Mouse (Mus musculus): ENCODE results near the gene Fcho1. TPM values are rescaled to one million over a fixed set of nuclear protein-coding genes. Genes with fewer than 3 reads are reported as not detected.

The Fcho1 gene
- polyA plus RNA-seq, 1 experiment from 2014 or later = 1.8 TPM

DNA sequence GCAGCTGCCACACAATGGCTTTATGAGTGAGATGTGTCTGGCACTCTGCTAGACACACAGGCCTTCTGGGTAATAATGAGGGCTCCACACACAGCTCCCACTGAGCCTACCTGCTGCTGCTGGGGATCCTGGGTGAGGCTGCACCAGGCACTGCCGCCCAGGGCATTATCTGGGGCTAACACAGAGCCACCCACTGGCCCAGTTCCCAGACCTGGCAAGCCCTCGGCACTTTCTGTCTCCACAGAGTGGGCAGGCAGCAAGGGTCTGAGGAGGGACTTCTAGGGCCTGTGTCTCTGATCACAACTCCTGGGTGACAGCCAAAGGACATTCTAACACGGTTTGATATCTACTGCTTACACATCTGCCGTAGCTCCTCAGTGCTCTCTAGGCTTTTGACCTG lies 6.3 kb downstream of the Fcho1 start:
- no peaks in the 10 kb centered on the region for H3K27me3 ChIP-seq (replicated peaks; ENCODE audit: insufficient read depth, low read length)

DNA sequence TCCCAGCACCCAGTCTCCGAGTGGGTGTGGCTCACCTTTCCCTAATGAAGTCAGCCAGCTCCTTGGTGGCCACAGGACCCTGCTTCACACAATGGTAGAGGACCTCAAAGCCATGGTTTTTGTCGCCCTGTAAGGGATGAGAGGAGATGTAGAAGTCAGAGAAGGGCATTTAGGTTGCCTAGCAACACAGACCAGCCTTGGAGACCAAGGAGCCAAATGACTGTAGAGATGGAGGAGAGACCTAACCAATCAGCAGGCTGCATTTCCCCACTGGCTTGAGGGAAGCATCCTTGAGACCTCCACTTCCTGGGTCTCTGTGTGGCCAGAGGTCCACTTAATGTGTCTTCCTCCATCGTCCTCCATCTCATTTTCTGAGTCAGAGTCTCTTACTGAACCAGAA lies 7.3 kb downstream of the Fcho1 start:
- WGBS = 38% methylated on average over 3 of the region's 3 CpGs
- H3K9ac ChIP-seq (replicated peaks; ENCODE audit: low read depth) = no peak overlapping the region
- H3K9me3 ChIP-seq (ENCODE audit: low read length) = no peaks in the 10 kb centered on the region
- H3K27ac ChIP-seq (ENCODE audit: low read length) = no peak overlapping the region
- DNase-seq (ENCODE audit: low spot score) (no peak), ATAC-seq (no peak)
- no peaks in the 10 kb centered on the region for H3K36me3 ChIP-seq (ENCODE audit: insufficient read depth, low read length)
- no peak overlapping the region for H3K4me2 ChIP-seq (replicated peaks; ENCODE audit: low read depth, low read length)
- no peak overlapping the region for H3K4me3 ChIP-seq (ENCODE audit: low read depth, low read length)
- H3K4me1 ChIP-seq (ENCODE audit: insufficient read depth, low read depth, low read length) = no peaks in the 10 kb centered on the region
- no peaks in the 10 kb centered on the region for H3K27me3 ChIP-seq (replicated peaks; ENCODE audit: insufficient read depth, low read length)
- no peak for TF ChIP-seq CTCF (IDR thresholded peaks at IDR 0.05)
- TF ChIP-seq EP300 (IDR thresholded peaks at IDR 0.05) = no peak

More for the DNA sequence above, 6.3 kb downstream of the Fcho1 start:
- no peaks in the 10 kb centered on the region for H3K9me3 ChIP-seq (ENCODE audit: low read length)
- WGBS = 41% methylated on average over 4 of the region's 4 CpGs
- no peak overlapping the region for H3K27ac ChIP-seq (ENCODE audit: low read length)
- ATAC-seq (no peak), DNase-seq (ENCODE audit: low spot score) (no peak)
- no peaks in the 10 kb centered on the region for H3K4me1 ChIP-seq (ENCODE audit: insufficient read depth, low read depth, low read length)
- no peak overlapping the region for H3K4me3 ChIP-seq (ENCODE audit: low read depth, low read length)
- no peaks in the 10 kb centered on the region for H3K36me3 ChIP-seq (ENCODE audit: insufficient read depth, low read length)
- no peak overlapping the region for H3K4me2 ChIP-seq (replicated peaks; ENCODE audit: low read depth, low read length)
- TF ChIP-seq CTCF (IDR thresholded peaks at IDR 0.05) (no peak), EP300 (IDR thresholded peaks at IDR 0.05) (no peak)
- no peak overlapping the region for H3K9ac ChIP-seq (replicated peaks; ENCODE audit: low read depth)

DNA sequence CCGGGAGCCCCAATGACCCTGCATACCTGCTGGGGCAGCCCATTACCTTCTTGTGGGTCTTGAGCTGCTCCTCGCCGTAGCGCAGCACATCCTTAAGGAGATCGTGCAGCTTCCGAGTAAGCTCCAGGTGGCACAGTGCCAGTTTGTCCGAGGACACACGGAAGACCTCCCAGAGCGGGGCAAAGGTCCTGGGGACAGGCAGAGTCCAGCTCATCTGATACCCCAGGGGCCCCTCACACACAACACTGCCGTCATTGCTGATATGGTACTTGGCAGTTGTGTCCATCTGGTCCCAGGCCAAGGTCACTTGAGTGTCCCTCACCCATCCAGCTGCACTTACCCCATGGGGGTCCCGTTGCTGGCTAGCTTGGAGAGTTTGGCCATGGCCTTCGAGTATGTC lies 8.4 kb downstream of the Fcho1 start:
- 60% methylated on average over 12 of the region's 12 CpGs for WGBS
- Histone ChIP-seq H3K36me3 (ENCODE audit: insufficient read depth, low read length) (no peaks in the 10 kb centered on the region), H3K4me2 (replicated peaks; ENCODE audit: low read depth, low read length) (no peak overlapping the region), H3K9ac (replicated peaks; ENCODE audit: low read depth) (no peak overlapping the region), H3K27ac (ENCODE audit: low read length) (no peak overlapping the region), H3K9me3 (ENCODE audit: low read length) (no peaks in the 10 kb centered on the region), H3K4me3 (ENCODE audit: low read depth, low read length) (no peak overlapping the region), H3K27me3 (replicated peaks; ENCODE audit: insufficient read depth, low read length) (no peaks in the 10 kb centered on the region), H3K4me1 (ENCODE audit: insufficient read depth, low read depth, low read length) (no peaks in the 10 kb centered on the region)
- ATAC-seq (no peak), DNase-seq (ENCODE audit: low spot score) (no peak)
- TF ChIP-seq EP300 (IDR thresholded peaks at IDR 0.05) (no peak), CTCF (IDR thresholded peaks at IDR 0.05) (no peak)

- no peak for DNase-seq (ENCODE audit: low spot score)
- ATAC-seq = no peak
Measured at GRCm38 (mm10) chr8:71716561-71717053, 8.9 kb downstream of the Fcho1 start.

DNA sequence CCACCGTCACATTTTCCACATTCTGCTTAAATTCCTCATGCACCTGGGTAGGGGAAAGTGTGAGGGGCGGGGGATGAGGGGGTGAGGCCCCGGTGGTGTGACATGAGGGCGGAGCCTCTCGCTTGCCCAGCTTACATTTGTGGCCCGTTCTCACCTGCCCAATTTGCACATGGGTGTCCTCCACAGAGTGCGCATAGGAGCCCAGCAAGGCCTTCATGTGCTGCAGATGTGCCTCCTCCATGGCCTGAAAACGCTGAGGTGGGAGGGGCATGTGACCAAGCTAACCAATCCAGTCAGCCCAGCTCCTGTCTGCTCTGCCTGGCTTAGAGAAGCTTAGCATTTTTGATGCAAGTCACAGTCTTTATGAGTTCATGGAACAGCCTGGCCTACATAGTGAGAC lies 10.0 kb downstream of the Fcho1 start:
- no peaks in the 10 kb centered on the region for H3K27me3 ChIP-seq (replicated peaks; ENCODE audit: insufficient read depth, low read length)
- no peaks in the 10 kb centered on the region for H3K36me3 ChIP-seq (ENCODE audit: insufficient read depth, low read length)
- TF ChIP-seq EP300 (IDR thresholded peaks at IDR 0.05) = no peak
- H3K9ac ChIP-seq (replicated peaks; ENCODE audit: low read depth) = no peak overlapping the region
- H3K9me3 ChIP-seq (ENCODE audit: low read length) = no peaks in the 10 kb centered on the region
- no peak; the same call in 1 of the 2 replicates for ATAC-seq
- H3K4me1 ChIP-seq (ENCODE audit: insufficient read depth, low read depth, low read length) = no peaks in the 10 kb centered on the region
- H3K4me3 ChIP-seq (ENCODE audit: low read depth, low read length) = no peak overlapping the region
- no peak for DNase-seq (ENCODE audit: low spot score)
- H3K27ac ChIP-seq (ENCODE audit: low read length) = no peak overlapping the region
- H3K4me2 ChIP-seq (replicated peaks; ENCODE audit: low read depth, low read length) = no peak overlapping the region
- WGBS = 26% methylated on average over 8 of the region's 8 CpGs

More at GRCm38 (mm10) chr8:71716561-71717053, 8.9 kb downstream of the Fcho1 start:
- Histone ChIP-seq H3K36me3 (ENCODE audit: insufficient read depth, low read length) (no peaks in the 10 kb centered on the region), H3K4me3 (ENCODE audit: low read depth, low read length) (no peak overlapping the region), H3K27me3 (replicated peaks; ENCODE audit: insufficient read depth, low read length) (no peaks in the 10 kb centered on the region), H3K9me3 (ENCODE audit: low read length) (no peaks in the 10 kb centered on the region), H3K4me2 (replicated peaks; ENCODE audit: low read depth, low read length) (no peak overlapping the region), H3K9ac (replicated peaks; ENCODE audit: low read depth) (no peak overlapping the region), H3K27ac (ENCODE audit: low read length) (no peak overlapping the region), H3K4me1 (ENCODE audit: insufficient read depth, low read depth, low read length) (no peaks in the 10 kb centered on the region)
- WGBS = 67% methylated on average over 13 of the region's 13 CpGs
- no peak for TF ChIP-seq EP300 (IDR thresholded peaks at IDR 0.05)
- no peak for TF ChIP-seq CTCF (IDR thresholded peaks at IDR 0.05)

DNA sequence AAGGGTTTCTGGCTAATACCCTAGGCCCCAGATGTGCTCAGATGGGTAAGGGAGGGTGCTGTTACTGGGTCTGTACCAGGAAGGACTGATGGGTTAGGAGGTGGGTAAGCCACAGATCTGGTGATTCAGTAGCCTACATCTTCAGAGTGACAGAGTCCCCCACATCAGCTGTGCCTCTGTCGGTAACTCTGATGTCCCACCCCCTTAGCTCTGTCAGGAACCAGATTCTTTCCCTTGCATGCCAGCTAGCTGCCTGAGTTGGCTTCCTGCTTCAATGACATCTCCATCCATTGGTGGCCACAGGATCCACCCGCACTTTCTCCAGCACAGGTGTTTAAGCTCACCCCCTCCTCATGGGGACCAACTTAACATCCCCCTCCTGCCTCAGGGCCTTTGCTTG lies 13.9 kb downstream of the Fcho1 start:
- WGBS = 75% methylated on average over 2 of the region's 2 CpGs
- H3K27ac ChIP-seq (ENCODE audit: low read length) = no peak overlapping the region

More for the DNA sequence above, 13.9 kb downstream of the Fcho1 start:
- Histone ChIP-seq H3K9me3 (ENCODE audit: low read length) (no peaks in the 10 kb centered on the region), H3K27me3 (replicated peaks; ENCODE audit: insufficient read depth, low read length) (0 out of 2 replicates have a peak, but pooled peaks cover 5% of the 10 kb centered on the region), H3K36me3 (ENCODE audit: insufficient read depth, low read length) (no peaks in the 10 kb centered on the region), H3K4me2 (replicated peaks; ENCODE audit: low read depth, low read length) (no peak overlapping the region), H3K4me1 (ENCODE audit: insufficient read depth, low read depth, low read length) (no peaks in the 10 kb centered on the region), H3K4me3 (ENCODE audit: low read depth, low read length) (no peak overlapping the region), H3K9ac (replicated peaks; ENCODE audit: low read depth) (no peak overlapping the region)
- DNase-seq (ENCODE audit: low spot score) (no peak), ATAC-seq (no peak)
- TF ChIP-seq CTCF (IDR thresholded peaks at IDR 0.05) (no peak), EP300 (IDR thresholded peaks at IDR 0.05) (no peak)
